Mouse (Mus musculus) spleen, postnatal 36 days (tissue): ENCODE measurements around the gene Tmprss13.

Experiments used
- DNase-seq, 2 experiments: peaks; one replicate each; pipeline ENCODE4 v3.0.0; 2022; ENCODE audit warnings: low spot score in 2 of 2, mixed read lengths in 1 of 2

Tmprss13 gene

DNA sequence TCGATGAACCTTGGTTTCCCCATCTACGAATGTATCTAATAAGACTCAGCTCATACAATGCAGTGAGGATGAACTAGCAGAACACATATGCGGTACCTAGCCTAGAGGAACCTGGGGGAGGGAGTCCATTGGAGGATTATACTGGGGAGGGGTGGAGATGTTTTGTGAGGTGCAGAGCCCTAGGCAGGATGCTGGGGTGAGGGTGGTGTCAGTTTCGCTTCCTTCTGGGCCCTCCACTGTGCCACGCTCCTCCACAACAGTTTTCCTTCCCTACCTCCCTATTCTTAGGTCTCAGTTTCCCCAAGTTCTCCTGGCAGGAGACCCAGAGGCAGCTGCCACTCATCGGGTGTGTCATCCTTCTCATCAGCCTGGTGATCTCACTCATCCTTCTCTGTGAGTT lies 10.7 kb downstream of the Tmprss13 start:
- peak in 1 of 2 experiments; percentile 7 for DNase-seq

- DNase-seq = no peak
Measured at GRCm38 (mm10) chr9:45337406-45337805, 18.5 kb downstream of the Tmprss13 start.

DNA sequence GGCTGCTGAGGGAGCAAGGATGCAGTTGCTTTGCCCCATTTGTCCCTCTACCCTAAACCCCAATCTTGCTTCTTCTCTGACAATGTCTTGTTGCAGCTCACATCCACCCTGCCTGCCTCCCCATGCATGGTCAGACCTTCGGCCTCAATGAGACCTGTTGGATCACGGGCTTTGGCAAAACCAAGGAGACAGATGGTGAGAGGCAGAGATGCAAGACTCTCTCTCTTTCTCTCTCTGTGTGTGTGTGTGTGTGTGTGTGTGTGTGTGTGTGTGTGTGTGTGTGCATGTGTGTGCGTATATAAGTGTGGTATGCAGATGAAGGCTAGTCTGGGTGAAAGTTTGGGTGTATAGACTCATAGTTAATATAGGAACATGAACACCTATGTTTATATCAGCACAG lies 24.2 kb downstream of the Tmprss13 start:
- DNase-seq = no peak

GRCm38 (mm10) chr9:45345516-45345915 lies 26.6 kb downstream of the Tmprss13 start:
- no peak for DNase-seq

GRCm38 (mm10) chr9:45346276-45346675 lies 27.4 kb downstream of the Tmprss13 start:
- no peak for DNase-seq

- no peak for DNase-seq
Measured at GRCm38 (mm10) chr9:45348560-45348959, 29.7 kb downstream of the Tmprss13 start.

- DNase-seq = no peak
Measured at GRCm38 (mm10) chr9:45349181-45349580, 30.3 kb downstream of the Tmprss13 start.

DNA sequence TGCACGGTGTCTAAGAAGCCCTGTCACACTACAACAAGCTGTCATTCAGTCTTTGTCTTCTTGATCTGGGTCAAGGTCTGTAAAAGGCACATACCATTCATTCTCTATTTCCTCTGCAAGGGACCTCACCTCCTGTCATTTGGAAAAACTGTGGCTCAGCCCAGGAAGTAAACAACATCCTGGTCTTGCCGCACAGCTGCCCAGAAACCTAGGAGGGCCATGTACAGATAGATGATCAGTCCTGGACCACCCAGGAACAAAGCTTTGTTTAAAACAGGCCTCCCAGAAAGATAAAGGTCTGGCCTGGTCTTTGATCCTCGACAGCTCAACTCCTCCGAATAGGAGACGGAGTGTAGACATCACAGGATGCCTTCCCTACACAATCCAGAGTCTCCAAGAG lies 31.0 kb downstream of the Tmprss13 start:
- DNase-seq = no peak

DNA sequence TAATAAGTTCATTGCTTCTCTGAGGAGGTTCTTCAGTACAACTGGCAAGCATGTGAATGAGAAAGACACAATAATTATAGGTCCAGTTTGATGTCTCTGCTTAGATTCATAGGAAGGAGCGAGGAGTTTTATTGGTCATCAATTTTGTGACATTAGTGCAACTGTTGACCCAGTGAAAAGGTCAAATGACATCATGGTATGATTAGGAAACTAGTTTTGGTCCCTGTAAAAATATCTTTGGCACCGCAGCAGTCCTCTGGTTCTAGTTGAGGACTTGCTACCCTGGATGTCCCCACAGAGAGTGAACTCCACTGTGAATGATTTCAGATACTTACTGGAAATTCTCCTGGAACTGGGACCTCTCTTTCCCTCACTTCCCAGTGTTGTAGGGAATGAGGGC lies 36.3 kb downstream of the Tmprss13 start:
- no peak for DNase-seq

- DNase-seq = no peak
Measured at GRCm38 (mm10) chr9:45358356-45358755, 39.5 kb downstream of the Tmprss13 start.

DNA sequence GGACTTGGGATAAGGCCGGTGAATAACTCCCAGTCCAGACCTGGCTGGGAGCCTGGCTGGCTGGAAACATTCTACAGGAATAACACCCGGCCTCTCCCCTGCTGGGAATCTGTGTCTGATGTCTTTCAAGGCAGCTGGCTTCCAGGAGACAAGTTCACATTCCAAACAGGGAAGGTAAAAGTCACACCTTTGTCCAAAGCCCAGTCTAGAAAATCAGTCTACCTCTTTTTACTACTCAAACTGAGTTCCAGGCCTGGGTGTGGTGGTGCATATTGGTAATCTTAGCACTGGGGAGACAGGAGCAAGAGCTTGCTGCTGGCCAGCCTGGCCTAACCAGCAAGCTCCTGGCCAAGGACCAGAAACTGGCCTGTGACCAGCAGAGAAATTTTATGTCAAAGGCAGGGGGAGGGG lies 43.2 kb downstream of the Tmprss13 start:
- DNase-seq = no peak

DNA sequence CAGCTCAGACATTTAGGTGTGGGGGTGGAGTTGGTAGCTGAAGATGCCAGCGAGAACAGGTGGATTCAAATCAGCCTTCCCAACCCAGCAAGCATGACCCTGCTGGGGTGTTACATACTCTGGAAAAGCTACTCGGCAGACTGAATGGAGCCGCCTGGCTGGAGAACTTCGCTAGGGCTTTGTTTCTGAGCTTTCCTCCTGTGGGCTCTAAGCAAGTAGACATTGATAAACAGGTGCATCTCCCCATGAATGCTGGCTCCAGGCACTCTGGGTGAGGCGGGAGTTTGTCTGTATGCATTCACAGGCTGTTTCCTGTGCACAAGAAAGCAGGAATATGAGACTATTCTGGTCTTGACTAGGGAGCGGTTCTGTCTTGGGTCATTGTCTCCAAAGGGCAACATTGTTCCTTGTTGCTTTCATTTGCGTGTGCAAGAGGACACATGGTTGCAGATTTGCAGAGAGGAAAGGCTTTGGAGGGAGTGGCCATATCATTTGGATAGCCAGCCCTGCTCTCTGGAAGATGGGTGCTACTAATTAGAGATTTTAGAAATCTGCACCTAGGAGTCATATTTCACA lies 44.8 kb downstream of the Tmprss13 start:
- DNase-seq = no peak

GRCm38 (mm10) chr9:45367716-45368115 lies 48.8 kb downstream of the Tmprss13 start:
- DNase-seq = no peak

- DNase-seq = no peak
Measured at GRCm38 (mm10) chr9:45368341-45368901, 49.5 kb downstream of the Tmprss13 start.

- DNase-seq = peak in 1 of 2 experiments; percentile 3
Measured at GRCm38 (mm10) chr9:45370117-45370561, 51.2 kb downstream of the Tmprss13 start, which contains the start of gene Fxyd6. Gene Fxyd6, plus strand, starts transcription at chr9:45370185.

DNA sequence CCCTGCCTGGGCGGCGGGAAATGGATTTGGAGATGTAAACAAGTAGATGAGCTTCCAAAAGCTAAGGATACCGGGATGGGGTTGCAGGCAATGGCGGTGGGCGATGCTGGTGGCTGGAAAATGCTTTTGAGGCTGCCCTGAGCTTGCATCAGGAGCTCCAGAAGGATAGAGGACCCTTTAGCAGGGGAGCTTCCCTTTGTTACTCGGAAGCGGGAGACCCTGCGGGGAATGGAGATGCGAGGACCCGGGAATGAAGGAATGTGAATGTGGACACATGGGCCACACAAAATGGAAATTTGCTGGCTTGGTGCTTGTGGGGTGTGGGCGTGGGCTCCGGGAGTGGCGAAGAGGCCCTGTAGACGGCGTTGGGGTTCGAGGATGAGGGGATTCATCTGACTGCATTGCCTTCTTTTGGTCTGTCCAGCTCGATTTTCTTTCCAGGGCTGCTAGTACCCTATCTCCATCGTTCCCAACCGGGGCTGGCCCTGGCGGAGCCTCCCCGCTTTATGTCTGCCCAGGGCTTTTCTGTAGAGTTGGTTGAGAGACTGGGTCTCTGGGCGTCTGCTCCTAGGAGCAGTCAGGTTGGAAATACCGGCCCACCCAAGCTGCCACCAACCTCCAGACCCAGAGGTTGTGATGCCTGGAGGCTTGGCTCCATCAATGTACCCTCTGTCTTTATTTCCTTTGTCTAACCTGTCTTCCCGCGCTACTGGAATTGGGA lies 51.9 kb downstream of the Tmprss13 start:
- DNase-seq = no peak

DNA sequence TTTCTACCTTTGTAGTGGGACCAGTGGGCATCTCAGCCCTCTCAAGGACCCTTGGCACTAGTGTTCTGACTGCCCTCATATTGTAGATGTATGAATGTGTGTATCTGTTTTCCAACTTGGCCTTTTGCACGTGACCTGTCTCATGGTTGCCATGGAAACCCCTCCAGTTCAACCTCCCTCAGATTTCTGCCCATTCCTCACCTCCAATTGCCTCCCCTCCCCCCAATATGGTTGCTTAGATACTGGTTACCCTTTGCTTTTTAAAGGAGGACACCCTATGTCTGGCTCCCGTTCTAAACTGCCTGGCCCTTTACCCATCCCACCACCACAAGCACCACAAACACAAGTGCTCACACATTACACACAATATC lies 52.4 kb downstream of the Tmprss13 start:
- DNase-seq = no peak

- no peak for DNase-seq
Measured at GRCm38 (mm10) chr9:45373896-45374295, 55.0 kb downstream of the Tmprss13 start.

GRCm38 (mm10) chr9:45374988-45375502 lies 56.1 kb downstream of the Tmprss13 start:
- DNase-seq = no peak

DNA sequence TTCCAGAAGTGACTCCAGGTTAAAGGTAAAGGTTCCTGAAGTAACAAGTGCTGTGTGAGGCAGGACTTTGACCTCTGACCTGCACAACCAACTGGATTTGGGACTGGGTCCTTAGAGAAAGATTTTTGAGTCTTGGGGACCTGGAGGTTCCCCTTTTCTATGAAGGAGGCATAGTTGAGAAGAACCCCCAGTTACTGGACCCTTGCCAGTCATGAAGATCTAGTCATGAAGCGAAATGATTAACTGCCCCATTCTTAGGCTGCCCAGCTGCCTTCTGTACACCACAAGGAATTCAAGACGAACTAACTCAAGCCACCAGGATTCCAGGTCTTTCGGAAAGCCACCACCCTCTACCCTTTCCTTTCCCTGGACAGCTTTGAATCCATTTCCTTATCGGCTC lies 57.5 kb downstream of the Tmprss13 start:
- DNase-seq = no peak

DNA sequence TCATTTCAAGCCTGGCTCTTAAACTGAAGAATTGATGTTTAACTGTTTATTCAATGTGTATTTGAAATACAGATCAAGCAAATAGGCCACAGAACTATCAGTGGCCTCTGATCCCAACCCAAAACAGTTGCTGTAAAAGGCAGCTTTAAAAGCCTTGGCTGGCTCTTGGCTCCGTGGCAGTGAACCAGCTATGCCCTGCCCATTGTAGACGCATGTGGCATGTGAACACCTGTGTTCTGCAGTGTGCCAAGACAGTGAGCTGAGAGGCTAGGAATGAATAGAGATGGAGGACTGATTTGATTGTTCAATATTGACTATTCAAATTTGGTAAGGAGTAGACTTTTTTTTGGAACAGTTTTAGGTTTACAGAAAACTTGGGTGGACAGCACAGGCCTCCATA lies 58.0 kb downstream of the Tmprss13 start:
- no peak for DNase-seq

- DNase-seq = no peak
Measured at GRCm38 (mm10) chr9:45380411-45381251, 61.7 kb downstream of the Tmprss13 start.
